Mouse (Mus musculus) naive thymus-derived CD4-positive, alpha-beta T cell, adult 2 months (primary cell): ENCODE measurements at regions not wholly inside any gene's neighbourhood (a gene's known extent, or its start where the extent isn't known, plus 50 kb on each side); places are given as distances from the start of the nearest gene placed in this dataset.

Experiments used
- DNase-seq: peaks from one replicate; pipeline ENCODE4 v3.0.0-alpha.2; 2011; ENCODE audit warnings: low read depth

DNA sequence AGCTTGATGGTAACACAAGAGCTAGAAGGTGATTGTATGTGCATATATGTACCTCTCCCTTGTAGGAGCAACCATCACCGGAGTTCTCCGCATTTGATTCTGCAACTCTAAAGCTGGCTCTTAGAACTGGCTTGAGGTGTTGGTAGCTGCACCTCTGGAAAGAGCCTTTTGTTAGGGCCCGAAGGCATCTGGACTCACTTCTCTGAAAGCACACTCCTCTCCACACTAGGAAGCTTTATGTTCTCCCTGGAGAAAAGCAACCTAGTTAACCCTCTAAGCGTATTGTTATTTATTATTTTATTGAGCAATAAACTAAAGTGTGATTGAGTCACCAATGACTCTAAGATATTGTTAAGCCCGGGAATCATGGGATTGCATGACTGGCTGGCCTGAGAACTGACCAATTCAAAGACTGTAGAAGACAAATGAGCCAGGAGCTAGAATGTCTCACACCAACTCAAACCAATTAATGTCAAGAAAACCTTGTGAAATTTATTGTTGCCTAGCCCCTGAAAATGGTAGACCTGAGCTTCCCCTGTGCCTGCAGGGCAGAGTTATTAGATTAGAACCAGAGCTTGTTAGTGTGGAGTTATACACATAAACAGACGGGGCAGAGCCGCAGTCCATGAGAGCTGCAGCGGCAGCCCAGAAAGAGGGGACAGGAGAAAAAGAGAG is 340.6 kb downstream of the Setd4 start:
- DNase-seq, result no peak

DNA sequence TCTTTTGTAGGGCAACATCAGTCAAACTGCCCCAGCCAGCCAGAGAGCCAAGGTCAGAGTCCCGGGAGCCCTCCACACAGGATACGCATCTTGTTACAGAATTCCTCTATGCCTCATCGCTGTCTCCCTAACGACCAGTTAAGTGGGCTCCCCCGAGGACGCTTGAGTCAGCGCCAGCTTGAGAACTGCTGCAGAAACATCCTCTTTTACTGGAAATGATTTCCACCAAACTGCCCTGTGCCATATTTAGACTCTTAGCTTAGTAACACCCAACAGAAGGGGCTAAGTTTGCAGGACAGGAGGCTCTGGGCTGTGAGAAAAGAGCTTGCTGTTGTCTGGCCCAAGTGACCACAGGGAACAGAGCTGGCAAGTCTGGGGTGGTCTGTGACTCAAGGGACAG is 357.0 kb downstream of the Setd4 start:
- DNase-seq, result peak; percentile 5

DNA sequence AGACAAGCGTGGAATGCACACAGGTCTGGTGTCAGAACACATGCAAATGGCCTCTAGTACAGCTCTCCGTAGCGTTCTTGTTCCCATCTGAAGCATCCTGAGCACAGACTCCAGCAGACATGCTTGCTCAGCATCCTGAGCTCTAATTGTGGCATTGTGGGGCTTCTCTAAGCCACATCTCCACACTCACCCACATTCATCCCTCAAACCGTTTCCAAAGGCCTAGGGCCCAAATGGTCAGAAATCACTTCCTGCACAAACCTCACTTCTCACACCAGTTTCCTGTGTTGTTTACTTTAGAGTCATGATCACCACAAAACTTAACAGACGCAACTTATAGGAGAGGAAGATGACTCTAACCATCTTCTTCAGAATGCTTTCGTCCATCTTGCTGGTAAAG is 358.1 kb downstream of the Setd4 start:
- DNase-seq, result no peak

DNA sequence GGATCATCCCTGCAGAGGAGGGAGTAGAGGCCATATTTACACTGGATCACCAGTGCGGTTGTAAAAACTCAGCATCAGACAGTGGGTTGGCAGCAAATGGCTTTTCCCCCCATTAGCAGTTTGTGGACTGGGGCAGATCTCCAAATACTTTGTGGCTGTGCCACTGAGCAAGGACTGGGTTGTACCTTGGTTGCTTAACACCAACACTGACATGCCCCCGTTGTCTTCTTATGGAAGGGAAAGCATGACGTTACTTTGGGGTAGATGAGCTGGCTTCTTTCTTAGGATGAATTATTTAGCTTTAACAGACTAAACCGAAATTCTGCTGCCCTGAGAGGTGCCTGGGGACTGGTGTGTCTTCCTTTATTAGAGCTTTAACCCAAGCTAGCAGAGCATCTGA is 365.0 kb downstream of the Setd4 start:
- DNase-seq, result no peak

DNA sequence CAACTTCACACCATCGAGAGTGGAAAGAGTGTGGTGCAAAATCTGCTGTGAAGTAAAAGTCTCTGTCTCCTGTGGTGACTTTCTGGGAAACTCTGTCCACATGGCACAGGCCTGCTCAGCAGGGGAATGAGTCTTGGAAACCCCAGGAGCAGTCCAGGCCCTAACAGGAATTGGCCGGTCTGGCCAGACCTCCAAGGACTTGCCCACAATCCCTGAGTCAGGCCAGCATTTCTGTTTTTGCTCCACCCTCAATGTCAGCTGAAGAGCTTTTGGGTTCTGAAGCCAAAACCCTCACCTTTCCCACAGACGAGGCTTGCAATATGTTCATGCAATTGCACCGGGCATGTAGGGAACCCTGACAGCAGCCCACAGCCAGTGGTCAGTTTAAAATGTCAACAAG is 365.5 kb downstream of the Setd4 start:
- no peak for DNase-seq

DNA sequence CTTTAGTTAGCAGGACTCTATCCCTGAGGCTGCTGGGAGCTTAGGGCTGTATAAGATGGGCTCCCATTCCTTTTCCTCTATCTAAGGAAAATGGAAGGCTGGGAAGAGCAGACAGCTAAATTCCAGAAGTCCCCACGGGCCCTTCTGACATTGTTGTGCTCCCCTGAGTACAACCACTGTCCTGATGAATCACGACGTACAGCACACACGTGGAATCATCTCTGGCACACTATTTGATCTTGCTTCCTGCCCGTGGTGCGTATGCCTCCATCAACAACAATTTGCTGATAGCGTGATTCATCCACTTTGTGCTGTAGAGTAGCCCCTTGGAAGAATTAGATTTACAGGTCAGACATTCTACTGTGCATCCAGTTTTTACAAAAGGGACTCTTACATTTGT is 378.2 kb downstream of the Setd4 start:
- no peak for DNase-seq

DNA sequence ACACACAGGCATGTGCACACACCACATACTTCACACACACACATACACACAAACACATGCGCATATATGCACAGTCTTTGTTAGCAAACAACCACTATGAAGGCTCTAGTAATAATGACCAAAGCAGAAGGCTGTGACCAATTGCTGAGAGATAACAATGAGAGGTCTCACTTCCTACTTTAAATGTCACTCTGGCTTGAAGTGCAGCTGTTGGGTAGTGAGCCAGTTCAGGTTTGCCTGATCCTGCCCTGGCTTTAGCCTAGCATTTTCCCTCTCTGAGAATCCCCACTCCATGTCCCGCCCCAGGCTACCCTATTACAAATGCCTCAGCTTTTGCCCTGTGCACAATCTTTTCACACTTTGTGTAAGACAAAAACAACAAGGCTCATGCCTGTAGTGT is 378.7 kb downstream of the Setd4 start:
- DNase-seq, result no peak

DNA sequence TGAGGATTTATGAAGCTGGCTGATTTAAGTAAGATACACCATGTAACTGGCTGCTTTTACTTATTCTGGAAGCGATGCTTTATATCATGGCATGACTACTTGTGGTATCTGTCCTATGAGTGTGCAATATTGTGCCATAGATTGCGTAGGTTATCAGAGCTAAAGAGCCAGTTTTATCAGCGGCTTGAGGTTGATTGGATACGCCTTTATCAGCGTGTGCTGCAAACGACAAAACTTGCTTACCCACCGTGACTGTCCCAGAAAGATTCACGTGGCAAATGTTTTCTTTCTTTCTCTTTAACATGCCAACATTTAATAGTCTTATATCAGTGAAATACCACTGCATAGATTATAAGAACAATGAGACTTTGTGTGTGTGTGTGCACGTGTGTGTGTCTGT is 384.1 kb downstream of the Setd4 start:
- no peak for DNase-seq

DNA sequence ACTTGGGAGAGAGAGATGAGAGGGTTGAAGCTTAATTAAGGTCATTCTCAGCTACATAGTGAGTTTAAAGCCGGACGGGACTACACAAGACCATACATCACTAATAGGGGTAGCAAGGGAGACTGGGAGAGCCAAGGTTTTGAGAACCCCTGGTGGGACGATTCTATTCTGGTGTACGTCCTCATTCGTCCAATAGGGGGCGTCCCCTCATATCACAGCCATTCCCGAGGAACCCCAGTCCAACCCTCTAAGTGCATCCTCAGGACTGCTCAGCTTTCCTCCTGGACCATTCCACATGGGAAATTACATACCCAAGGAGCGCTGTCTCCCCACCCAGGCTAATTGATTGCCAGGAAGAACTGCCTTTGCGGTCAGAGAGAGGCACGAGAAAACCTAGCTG is 385.5 kb downstream of the Setd4 start:
- peak; percentile 27 for DNase-seq

DNA sequence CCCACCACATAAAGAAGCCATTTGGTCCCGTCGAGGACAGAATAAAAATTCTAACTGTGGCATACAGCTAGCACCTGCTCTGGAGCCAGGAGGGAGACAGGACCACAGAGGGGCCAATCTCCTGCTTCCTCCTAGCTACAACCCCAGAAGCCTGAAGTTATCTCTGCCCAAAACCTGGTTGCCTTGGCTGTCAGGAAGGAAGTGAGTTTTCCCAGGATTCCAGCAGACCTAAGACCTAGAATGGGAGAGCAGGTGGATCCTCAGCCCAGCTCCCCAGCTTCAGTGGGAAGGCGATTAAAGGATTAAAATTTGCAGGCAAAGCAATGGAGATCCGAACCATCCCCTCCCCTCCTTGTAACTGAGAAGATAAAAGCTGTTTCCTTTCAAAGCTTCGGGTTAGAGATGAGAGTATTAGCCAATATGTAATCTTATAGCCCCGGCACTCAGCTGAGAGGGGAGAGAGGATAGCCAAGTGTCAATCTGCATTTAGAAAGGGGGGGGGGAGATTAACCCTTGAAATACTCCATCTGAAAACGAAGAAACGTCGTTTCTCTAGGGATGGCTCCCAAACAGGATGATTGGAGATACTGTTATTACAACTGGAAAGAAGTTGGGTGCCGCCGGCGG is 386.1 kb downstream of the Setd4 start:
- no peak for DNase-seq

DNA sequence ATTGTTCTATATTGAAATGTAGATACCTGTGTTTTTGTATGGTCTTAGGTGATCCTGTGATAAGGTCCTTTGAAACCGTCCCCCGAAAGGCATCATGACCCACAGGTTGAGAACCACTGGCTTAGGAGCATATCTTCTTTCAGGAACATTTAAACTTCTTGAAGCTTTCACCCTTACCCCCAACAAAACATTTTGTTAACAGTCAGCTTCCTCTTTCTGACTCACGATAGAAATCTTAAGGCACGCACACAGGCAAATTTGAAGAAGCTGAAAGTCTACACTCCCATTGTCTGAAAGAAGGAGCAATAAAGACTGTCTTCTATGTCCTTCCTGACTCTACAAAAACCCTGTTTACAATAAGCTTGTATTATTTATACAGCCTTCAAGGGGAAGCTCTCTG is 388.2 kb downstream of the Setd4 start:
- no peak for DNase-seq

DNA sequence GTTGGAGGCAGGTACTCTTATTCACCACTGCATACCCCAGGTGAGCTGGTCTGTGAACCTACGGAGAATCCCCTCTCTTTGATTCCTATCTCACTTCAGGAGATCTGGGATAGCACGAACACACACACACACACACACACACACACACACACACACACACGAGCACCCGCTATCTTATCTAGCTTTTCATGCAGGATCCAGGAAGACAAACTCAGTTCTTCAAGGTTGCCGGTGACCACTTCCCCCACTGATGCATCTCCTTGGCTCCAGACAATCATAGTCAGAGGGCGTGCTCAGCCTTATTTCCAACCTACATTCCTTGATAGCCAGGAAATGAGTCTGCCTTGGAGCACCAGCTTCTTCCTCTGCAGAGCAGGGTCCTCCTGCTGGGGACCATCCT is 387.7 kb upstream of the Runx1 start:
- no peak for DNase-seq

DNA sequence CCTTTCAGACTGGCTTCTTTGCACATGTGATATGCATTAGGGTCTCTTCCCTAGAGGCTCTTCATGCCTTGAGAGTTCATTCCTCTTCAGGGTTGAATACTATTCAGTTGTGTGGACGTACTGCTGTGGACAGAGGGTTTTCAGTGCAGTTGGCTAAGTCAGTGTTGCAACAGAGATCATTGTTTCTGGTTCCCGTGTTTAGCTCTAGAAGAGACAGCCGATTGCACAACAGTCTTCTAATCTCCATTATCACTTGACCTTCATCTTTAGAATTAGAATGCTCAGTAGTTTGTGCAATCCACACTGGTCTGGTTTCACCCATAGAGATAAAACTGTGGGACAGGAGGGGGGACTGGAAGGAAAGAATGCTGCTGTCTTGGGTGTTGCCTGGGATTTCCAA is 381.7 kb upstream of the Runx1 start:
- DNase-seq, result no peak

DNA sequence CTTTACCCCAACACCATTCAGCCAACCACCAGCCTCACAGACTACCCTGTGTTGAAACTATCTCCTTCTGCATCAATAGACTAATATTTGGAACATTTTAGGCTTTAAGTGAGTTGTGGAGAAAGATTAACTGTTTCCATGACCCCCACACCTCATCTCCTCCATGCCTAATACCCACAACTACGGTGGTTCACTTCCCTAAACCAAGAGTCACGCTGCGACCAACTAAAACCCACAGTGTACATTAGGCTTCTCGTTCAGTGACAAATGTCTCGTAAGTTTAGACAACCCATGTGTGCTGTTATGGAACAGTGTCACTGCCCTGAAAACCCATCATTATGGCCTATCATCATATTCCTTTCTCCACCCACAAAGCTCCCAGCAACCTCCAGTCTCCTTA is 381.3 kb upstream of the Runx1 start:
- DNase-seq, result no peak

DNA sequence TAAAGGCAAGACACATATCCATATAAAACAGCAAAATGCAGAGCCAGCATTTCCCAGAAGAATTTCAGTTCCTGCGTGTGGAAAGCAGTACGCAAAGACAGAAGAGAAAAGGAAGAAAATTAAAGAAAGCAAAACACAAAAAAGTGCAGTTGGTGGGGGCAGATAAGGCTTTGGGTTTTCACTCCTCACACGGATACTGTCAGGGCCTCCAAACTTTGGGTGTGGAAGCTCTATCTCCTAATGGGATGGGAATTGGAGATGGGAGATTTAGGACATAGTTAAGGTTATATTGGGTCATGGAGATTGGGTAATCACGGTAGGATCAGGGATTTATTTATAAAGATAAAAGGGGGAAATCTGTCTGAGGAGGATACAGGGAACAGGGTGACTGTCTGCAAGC is 380.4 kb upstream of the Runx1 start:
- no peak for DNase-seq

DNA sequence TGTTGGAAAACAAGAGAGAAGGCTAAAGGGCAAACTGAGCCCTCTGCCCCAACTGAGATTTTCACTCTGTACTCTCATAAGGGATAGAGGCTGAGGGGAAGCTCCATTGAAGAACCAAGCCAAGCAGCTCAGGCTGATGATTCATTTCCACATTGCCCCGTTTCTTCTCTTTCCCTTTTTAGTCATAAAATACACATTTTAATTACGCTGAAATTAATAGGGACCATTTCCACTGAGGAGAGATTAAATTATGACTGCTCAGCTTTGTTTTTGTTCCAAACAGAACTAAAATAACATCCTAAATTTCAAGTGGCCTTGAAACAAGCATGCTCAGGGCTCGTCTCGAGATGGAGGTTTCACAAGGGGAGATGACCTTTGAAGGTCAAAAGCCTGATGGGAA is 378.7 kb upstream of the Runx1 start:
- DNase-seq, result no peak

DNA sequence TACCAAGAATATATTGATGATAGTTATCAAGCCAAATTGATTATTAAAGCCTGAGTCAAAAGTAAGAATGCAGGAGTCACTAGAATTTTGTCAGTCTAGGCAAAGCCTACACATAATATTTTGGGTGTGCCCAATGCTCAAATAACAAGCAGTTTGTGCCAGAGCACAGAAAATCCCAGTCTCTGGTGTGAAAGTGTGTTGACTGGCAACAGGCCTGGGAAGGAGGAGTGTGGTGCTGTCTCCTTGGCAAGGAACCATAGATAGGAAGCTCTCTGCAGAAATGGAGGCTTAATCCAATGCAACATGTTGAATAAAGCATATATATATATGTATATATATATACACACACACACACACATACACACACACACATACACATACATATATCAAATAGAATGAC is 376.6 kb upstream of the Runx1 start:
- no peak for DNase-seq

DNA sequence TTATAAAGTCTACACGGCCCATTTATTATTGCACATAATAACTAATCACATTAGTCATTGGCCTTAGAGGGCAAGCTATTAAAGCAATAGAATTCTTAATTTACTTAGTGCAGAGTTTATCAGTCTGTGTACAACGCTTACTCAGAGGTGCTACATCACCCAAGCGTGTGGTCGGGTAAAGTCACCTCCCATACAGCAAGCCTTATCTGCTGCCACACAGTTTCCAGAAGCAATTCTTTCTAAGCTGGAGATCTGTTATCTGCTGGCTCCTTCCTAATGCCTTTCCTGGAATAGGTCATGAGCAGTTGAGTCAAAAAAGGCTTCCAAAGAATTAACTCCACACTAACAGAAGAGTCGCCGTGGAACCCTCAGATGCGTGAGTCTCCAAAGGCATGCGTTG is 371.4 kb upstream of the Runx1 start:
- no peak for DNase-seq

DNA sequence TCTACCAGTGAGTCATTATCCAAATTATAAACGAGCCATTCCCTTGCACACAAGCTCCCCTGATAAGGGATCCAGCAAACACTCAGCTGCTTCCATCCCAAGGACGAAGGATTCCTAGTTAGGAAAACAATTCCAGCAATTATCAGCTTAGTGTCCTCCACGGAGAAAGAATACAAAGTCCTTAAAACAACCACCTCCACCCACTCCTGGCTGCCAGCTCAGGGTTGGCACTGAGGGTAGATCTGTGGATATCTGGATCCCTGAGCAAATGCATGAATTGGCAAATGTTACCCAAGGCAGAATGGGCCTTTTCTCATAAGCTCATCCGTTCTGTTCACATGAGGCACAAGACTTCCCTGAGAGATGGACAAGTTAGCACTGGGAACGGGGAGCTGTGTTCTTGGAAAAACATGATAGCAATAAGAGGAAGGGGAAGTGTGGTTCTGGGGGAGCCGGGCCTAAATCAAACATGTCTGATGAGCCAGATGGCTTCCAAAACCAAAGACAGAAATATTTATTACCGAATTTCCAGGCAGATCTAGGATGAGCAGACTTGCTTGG is 368.1 kb upstream of the Runx1 start:
- no peak for DNase-seq

DNA sequence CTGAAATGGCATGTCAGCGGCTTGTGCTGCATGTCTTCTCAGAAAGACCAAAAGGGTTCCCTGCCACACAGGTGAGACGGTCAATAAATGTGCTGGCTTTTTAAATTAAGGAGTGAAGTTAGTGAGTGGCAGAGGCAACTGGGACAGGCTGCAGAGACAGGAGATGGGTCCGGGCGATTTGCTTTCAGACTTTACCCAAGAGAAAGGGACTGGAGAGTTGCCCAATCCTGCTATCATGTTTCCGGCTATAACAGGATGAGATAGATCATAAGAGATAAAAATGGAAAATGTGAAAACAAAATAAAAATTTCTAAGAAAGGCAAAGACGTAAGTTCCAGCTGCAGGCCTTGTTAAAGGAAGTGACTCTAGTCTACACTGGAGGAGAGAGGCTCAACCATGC is 367.3 kb upstream of the Runx1 start:
- DNase-seq, result no peak

DNA sequence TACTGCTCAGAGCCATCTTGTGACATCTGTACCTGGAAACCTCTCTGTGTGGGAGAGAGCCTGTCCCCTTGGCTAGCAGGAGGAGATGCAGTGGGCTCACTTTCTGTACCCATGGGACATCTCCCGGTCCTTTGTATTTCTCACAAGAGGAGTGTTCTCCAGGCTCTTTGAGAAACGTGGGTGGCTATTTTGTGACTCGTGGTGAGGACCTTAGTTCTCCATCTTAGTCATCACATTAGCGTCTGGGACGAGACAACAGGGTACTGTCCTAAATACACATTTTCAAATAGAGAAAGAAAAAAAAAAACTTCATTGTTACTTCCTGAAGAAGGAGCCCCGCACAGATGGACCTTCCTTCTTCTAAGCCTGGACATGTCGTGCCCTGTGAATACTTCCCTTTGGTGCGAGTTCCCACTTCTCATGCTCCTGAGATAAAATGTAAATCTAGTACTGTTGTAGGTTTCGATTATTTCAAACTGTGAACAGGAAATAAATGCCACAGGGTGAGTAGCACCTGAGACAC is 366.8 kb upstream of the Runx1 start:
- DNase-seq, result no peak

DNA sequence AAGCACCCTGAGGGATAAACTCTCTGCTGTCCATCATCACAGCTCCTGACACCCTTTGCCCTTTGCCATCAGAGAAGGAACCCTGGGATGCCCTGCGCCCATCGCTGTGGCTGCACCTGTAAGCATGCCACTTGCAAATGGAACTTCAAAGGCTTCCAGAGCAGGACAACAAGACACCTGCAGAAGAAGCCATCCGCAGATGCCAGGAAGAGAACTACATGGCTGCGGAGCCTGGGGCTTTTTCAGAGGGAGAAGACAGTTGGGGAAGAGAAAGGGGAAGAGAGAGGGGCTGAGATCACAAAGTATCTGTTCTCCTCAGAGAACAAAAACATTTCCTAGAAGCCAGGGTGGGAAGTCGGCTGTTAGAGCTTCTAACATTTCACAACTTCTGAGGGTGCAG is 365.2 kb upstream of the Runx1 start:
- no peak for DNase-seq

DNA sequence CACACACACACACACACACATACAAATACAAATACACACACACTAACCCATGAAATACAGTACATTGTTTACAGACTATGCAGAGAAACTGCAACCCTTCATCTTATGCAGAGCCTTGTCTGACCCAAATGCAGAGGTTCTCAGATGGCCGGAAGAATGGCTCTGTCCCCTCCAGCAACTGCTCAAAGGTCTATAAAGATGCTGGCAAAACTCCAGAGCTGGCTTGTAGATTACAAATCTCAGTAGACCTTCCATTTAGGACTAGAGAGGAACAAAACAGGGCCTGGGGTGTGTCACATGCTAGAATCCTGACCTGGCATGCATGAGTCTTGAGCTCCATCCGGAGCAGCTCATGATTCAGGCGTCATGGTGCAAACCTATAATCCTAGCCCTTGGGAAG is 364.4 kb upstream of the Runx1 start:
- no peak for DNase-seq

DNA sequence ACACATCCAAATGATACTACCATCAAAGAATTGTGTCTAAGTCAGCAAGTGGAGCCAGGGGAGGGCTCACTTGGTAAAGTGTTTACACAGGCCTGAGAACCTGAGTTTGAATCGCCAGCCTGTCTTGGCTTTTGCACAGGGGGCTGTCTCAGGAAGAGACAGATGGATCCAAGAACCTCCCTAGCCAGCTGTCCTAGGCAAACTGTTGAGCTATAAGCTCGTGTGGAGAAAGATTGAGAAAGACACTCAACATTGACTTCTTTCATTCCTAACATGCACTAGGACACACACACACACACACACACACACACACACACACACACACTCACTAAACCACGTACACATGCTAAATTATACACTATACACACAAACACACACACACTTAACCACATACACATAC is 363.9 kb upstream of the Runx1 start:
- no peak for DNase-seq
